Comparison of ENCODE assay signal across 8 mouse cellular contexts in genomic region chr7:123097891-123098750, GRCm38 (mm10). TPM values are rescaled to one million over a fixed set of nuclear protein-coding genes. Genes with fewer than 3 reads are reported as not detected.
DNase-seq lines count a peak whose midpoint lies in the region; ATAC-seq and TF ChIP-seq lines count a peak whose summit lies in the region.

No protein-coding gene starts in this region.

- H3K4me3 ChIP-seq in intestine, embryonic 14.5 days (ENCODE audit: low read depth, low read length), result no peak overlapping the region

- no peaks in the 10 kb centered on the region for H3K27me3 ChIP-seq in Patski
- no peaks in the 10 kb centered on the region for H3K27me3 ChIP-seq in intestine, embryonic 14.5 days (replicated peaks; ENCODE audit: control insufficient read depth, insufficient read depth, low read length)

- in situ Hi-C loops in Patski (cut with MboI; ENCODE audit: low pct_unique_long_range_greater_than_20kb), result no loop called here

- 9% methylated on average over 16 of the region's 16 CpGs for WGBS in intestine, embryonic 14.5 days

- no peak for TF ChIP-seq CTCF in Patski (IDR thresholded peaks at IDR 0.05)

- ATAC-seq in Patski, result peak; percentile 72
- peak; percentile 96 for ATAC-seq in intestine, embryonic 14.5 days (replicated peaks; ENCODE audit: low FRiP score, low TSS enrichment, low read depth)

- H3K4me2 ChIP-seq in intestine, embryonic 14.5 days (ENCODE audit: low read length), result 0 out of 2 replicates have a peak overlapping the region, but pooled peaks have one; percentile 14

- H3K9ac ChIP-seq in intestine, embryonic 14.5 days (ENCODE audit: low read length), result peak overlapping the region; percentile 18; the same call in 1 of the 2 replicates

- CTCF ChIA-PET in Patski (lab: Charles Lee), result interaction anchor here (0.9 to 1.0 kb wide), 2 partner anchors 10 to 13 kb away, joined by 3 read pairs; no protein-coding TSS in a partner anchor

- H3K9me3 ChIP-seq in intestine, embryonic 14.5 days (ENCODE audit: control insufficient read depth, low read length), result no peaks in the 10 kb centered on the region

- H3K4me1 ChIP-seq in intestine, embryonic 14.5 days (replicated peaks; ENCODE audit: control insufficient read depth, insufficient read depth, low read length), result peaks cover 23% of the 10 kb centered on the region; the same call in 1 of the 2 replicates

- intact Hi-C loops in gastrocnemius, postnatal 14 days (cut with DNase I; ENCODE audit: low total_unique reads), result no loop called here
- intact Hi-C loops in left cerebral cortex, postnatal 10 days (cut with DNase I), result no loop called here

- H3K36me3 ChIP-seq in intestine, embryonic 14.5 days (ENCODE audit: control insufficient read depth, insufficient read depth, low read length), result no peaks in the 10 kb centered on the region

- POLR2A ChIA-PET in Patski (lab: Charles Lee), result interaction anchor here (1.0 kb wide), 1 partner anchor 14 kb away, joined by 3 read pairs; no protein-coding TSS in a partner anchor

- peak overlapping the region; percentile 97 for H3K27ac ChIP-seq in intestine, embryonic 14.5 days (ENCODE audit: low read depth)

- DNase-seq in Patski (ENCODE audit: low read depth, low spot score), result no peak
- DNase-seq in embryo, embryonic 10 days (ENCODE audit: low spot score), result peak; percentile 89
- DNase-seq in gastrocnemius, postnatal 14 days, result peak; percentile 77
- DNase-seq in intestine, embryonic 14.5 days (ENCODE audit: low spot score), result peak; percentile 94
- DNase-seq in left cerebral cortex, postnatal 10 days (ENCODE audit: extremely low spot score in 1 of 2, low spot score in 2 of 2), result peak; percentile 59 to 89
- peak; percentile 93 for DNase-seq in mesoderm, embryonic 11.5 days (ENCODE audit: low read depth, low spot score)
- peak; percentile 49 for DNase-seq in right cerebral cortex, postnatal 4 days
- DNase-seq in c-Kit-positive CD71-positive TER-119-positive erythroid progenitor cells, embryonic 14.5 days (ENCODE audit: low spot score), result no peak

RNA-seq across cellular contexts. Expression of gene Tnrc6a, which starts 25.6 kb away (rescaled TPM):
- 34.1 TPM for polyA plus RNA-seq in Patski (2021)
- 10 to 100 TPM; 20.1 to 20.7 TPM for total RNA-seq in gastrocnemius, postnatal 14 days (2021)
- polyA plus RNA-seq in intestine, embryonic 14.5 days (2014; fragmentation: Nextera tagmentation; extraction: Ambion mirVana), result 54.5 and 56.0 TPM in 2 replicates
- total RNA-seq in left cerebral cortex, postnatal 10 days (2021), result 10 to 100 TPM; 57.9 to 59.4 TPM

Comparison
In these comparisons a context has a peak if more than half of its experiments do, and no peak if none do; other contexts are left out.
1. DNase-seq: peak in embryo, embryonic 10 days (single experiment), gastrocnemius, postnatal 14 days (single experiment), intestine, embryonic 14.5 days (single experiment), left cerebral cortex, postnatal 10 days (2 of 2), mesoderm, embryonic 11.5 days (single experiment) and right cerebral cortex, postnatal 4 days (single experiment); none in Patski (single experiment) and c-Kit-positive CD71-positive TER-119-positive erythroid progenitor cells, embryonic 14.5 days (single experiment).